Mouse (Mus musculus): ENCODE data around the gene Sgpp2. TPM values are rescaled to one million over a fixed set of nuclear protein-coding genes. Genes with fewer than 3 reads are reported as not detected.

Gene Sgpp2
- polyA plus RNA-seq, 1 experiment from 2014 or later = 2.1 TPM

GRCm38 (mm10) chr1:78417154-78417911 is 107.2 kb downstream of the Sgpp2 start:
- Histone ChIP-seq H3K36me3 (no peaks in the 10 kb centered on the region; the same call in 1 of the 2 replicates), H3K27me3 (no peaks in the 10 kb centered on the region), H3K9me3 (no peaks in the 10 kb centered on the region), H3K4me1 (replicated peaks) (no peaks in the 10 kb centered on the region), H3K9ac (no peak overlapping the region), H3K4me2 (no peak overlapping the region), H3K27ac (replicated peaks) (no peak overlapping the region), H3K4me3 (no peak overlapping the region)
- 96% methylated on average over 9 of the region's 9 CpGs for WGBS
- ATAC-seq (ENCODE audit: low FRiP score, low read depth) = no peak

- 47% methylated on average over 4 of the region's 4 CpGs for WGBS
- peak; percentile 79 for ATAC-seq (ENCODE audit: low FRiP score, low read depth)
- Histone ChIP-seq H3K4me2 (no peak overlapping the region), H3K9ac (no peak overlapping the region), H3K9me3 (no peaks in the 10 kb centered on the region), H3K4me3 (no peak overlapping the region), H3K27ac (replicated peaks) (no peak overlapping the region), H3K4me1 (replicated peaks) (no peaks in the 10 kb centered on the region), H3K27me3 (no peaks in the 10 kb centered on the region), H3K36me3 (no peaks in the 10 kb centered on the region; the same call in 1 of the 2 replicates)
Observed at GRCm38 (mm10) chr1:78419593-78419992, 109.4 kb downstream of the Sgpp2 start.

GRCm38 (mm10) chr1:78420271-78420670 is 110.1 kb downstream of the Sgpp2 start:
- Histone ChIP-seq H3K4me3 (no peak overlapping the region), H3K9me3 (no peaks in the 10 kb centered on the region), H3K9ac (no peak overlapping the region), H3K36me3 (peaks cover 4% of the 10 kb centered on the region; the same call in 1 of the 2 replicates), H3K4me1 (replicated peaks) (no peaks in the 10 kb centered on the region; the same call in 1 of the 2 replicates), H3K27ac (replicated peaks) (no peak overlapping the region), H3K27me3 (no peaks in the 10 kb centered on the region), H3K4me2 (no peak overlapping the region)
- 95% methylated on average over 6 of the region's 6 CpGs for whole genome bisulfite sequencing
- no peak for ATAC-seq (ENCODE audit: low FRiP score, low read depth)

- Histone ChIP-seq H3K4me1 (replicated peaks) (peaks cover 5% of the 10 kb centered on the region; the same call in 1 of the 2 replicates), H3K9me3 (no peaks in the 10 kb centered on the region), H3K36me3 (peaks cover 4% of the 10 kb centered on the region; the same call in 1 of the 2 replicates), H3K27ac (replicated peaks) (no peak overlapping the region), H3K9ac (no peak overlapping the region), H3K27me3 (no peaks in the 10 kb centered on the region), H3K4me2 (no peak overlapping the region), H3K4me3 (no peak overlapping the region)
- WGBS = 80% methylated on average over 5 of the region's 5 CpGs
- ATAC-seq (ENCODE audit: low FRiP score, low read depth) = no peak
Observed at GRCm38 (mm10) chr1:78421749-78422148, 111.6 kb downstream of the Sgpp2 start.

GRCm38 (mm10) chr1:78422576-78422975 is 112.4 kb downstream of the Sgpp2 start:
- H3K9ac ChIP-seq = no peak overlapping the region
- no peaks in the 10 kb centered on the region for H3K27me3 ChIP-seq
- H3K27ac ChIP-seq (replicated peaks) = no peak overlapping the region
- H3K4me3 ChIP-seq = no peak overlapping the region
- no peak overlapping the region for H3K4me2 ChIP-seq
- no peaks in the 10 kb centered on the region for H3K9me3 ChIP-seq
- H3K4me1 ChIP-seq (replicated peaks) = peaks cover 5% of the 10 kb centered on the region; the same call in 1 of the 2 replicates
- H3K36me3 ChIP-seq = peaks cover 4% of the 10 kb centered on the region; the same call in 1 of the 2 replicates
- no peak for ATAC-seq (ENCODE audit: low FRiP score, low read depth)
- WGBS = 38% methylated on average over 2 of the region's 2 CpGs

- peaks cover 5% of the 10 kb centered on the region; the same call in 1 of the 2 replicates for H3K4me1 ChIP-seq (replicated peaks)
- H3K9ac ChIP-seq = no peak overlapping the region
- 89% methylated on average over 4 of the region's 4 CpGs for WGBS
- H3K9me3 ChIP-seq = no peaks in the 10 kb centered on the region
- no peak for ATAC-seq (ENCODE audit: low FRiP score, low read depth)
- no peaks in the 10 kb centered on the region for H3K27me3 ChIP-seq
- H3K4me2 ChIP-seq = no peak overlapping the region
- H3K4me3 ChIP-seq = no peak overlapping the region
- H3K36me3 ChIP-seq = peaks cover 4% of the 10 kb centered on the region; the same call in 1 of the 2 replicates
- H3K27ac ChIP-seq (replicated peaks) = no peak overlapping the region
Observed at GRCm38 (mm10) chr1:78424848-78425247, 114.7 kb downstream of the Sgpp2 start.

- H3K36me3 ChIP-seq = peaks cover 4% of the 10 kb centered on the region; the same call in 1 of the 2 replicates
- H3K27ac ChIP-seq (replicated peaks) = no peak overlapping the region
- no peak overlapping the region for H3K4me3 ChIP-seq
- no peaks in the 10 kb centered on the region for H3K27me3 ChIP-seq
- no peak overlapping the region for H3K9ac ChIP-seq
- 87% methylated on average over 7 of the region's 7 CpGs for WGBS
- no peak overlapping the region for H3K4me2 ChIP-seq
- H3K9me3 ChIP-seq = no peaks in the 10 kb centered on the region
- H3K4me1 ChIP-seq (replicated peaks) = peaks cover 5% of the 10 kb centered on the region; the same call in 1 of the 2 replicates
- no peak for ATAC-seq (ENCODE audit: low FRiP score, low read depth)
Observed at GRCm38 (mm10) chr1:78425309-78425708, 115.2 kb downstream of the Sgpp2 start.

GRCm38 (mm10) chr1:78425793-78426700 is 115.9 kb downstream of the Sgpp2 start:
- no peak overlapping the region for H3K9ac ChIP-seq
- H3K27ac ChIP-seq (replicated peaks) = no peak overlapping the region
- WGBS = 67% methylated on average over 7 of the region's 7 CpGs

GRCm38 (mm10) chr1:78426841-78427240 is 116.7 kb downstream of the Sgpp2 start:
- H3K27ac ChIP-seq (replicated peaks) = no peak overlapping the region
- H3K4me3 ChIP-seq = no peak overlapping the region
- no peak overlapping the region for H3K9ac ChIP-seq
- peaks cover 4% of the 10 kb centered on the region; the same call in 1 of the 2 replicates for H3K36me3 ChIP-seq
- peaks cover 5% of the 10 kb centered on the region; the same call in 1 of the 2 replicates for H3K4me1 ChIP-seq (replicated peaks)
- no peaks in the 10 kb centered on the region for H3K9me3 ChIP-seq
- 73% methylated on average over 3 of the region's 3 CpGs for WGBS
- no peak for ATAC-seq (ENCODE audit: low FRiP score, low read depth)
- H3K4me2 ChIP-seq = no peak overlapping the region
- H3K27me3 ChIP-seq = no peaks in the 10 kb centered on the region

More at GRCm38 (mm10) chr1:78425793-78426700, 115.9 kb downstream of the Sgpp2 start:
- Histone ChIP-seq H3K9me3 (no peaks in the 10 kb centered on the region), H3K36me3 (peaks cover 4% of the 10 kb centered on the region; the same call in 1 of the 2 replicates), H3K27me3 (no peaks in the 10 kb centered on the region), H3K4me3 (no peak overlapping the region), H3K4me1 (replicated peaks) (peaks cover 5% of the 10 kb centered on the region; the same call in 1 of the 2 replicates), H3K4me2 (no peak overlapping the region)
- ATAC-seq (ENCODE audit: low FRiP score, low read depth) = no peak

GRCm38 (mm10) chr1:78428851-78429250 is 118.7 kb downstream of the Sgpp2 start:
- WGBS = 36% methylated on average over 11 of the region's 11 CpGs
- Histone ChIP-seq H3K4me2 (no peak overlapping the region), H3K4me1 (replicated peaks) (peaks cover 5% of the 10 kb centered on the region; the same call in 1 of the 2 replicates), H3K27me3 (no peaks in the 10 kb centered on the region), H3K27ac (replicated peaks) (no peak overlapping the region), H3K4me3 (no peak overlapping the region), H3K36me3 (peaks cover 4% of the 10 kb centered on the region; the same call in 1 of the 2 replicates), H3K9me3 (no peaks in the 10 kb centered on the region), H3K9ac (no peak overlapping the region)
- no peak for ATAC-seq (ENCODE audit: low FRiP score, low read depth)

- Histone ChIP-seq H3K4me3 (no peak overlapping the region), H3K36me3 (no peaks in the 10 kb centered on the region), H3K9me3 (no peaks in the 10 kb centered on the region), H3K27ac (replicated peaks) (no peak overlapping the region), H3K9ac (no peak overlapping the region), H3K4me1 (replicated peaks) (no peaks in the 10 kb centered on the region), H3K27me3 (no peaks in the 10 kb centered on the region), H3K4me2 (no peak overlapping the region)
- no peak for ATAC-seq (ENCODE audit: low FRiP score, low read depth)
- WGBS = 94% methylated on average over 9 of the region's 9 CpGs
Observed at GRCm38 (mm10) chr1:78433472-78433871, 123.3 kb downstream of the Sgpp2 start.

Measured in hindbrain, embryonic 15.5 days (tissue).